Mouse (Mus musculus): ENCODE data around the gene Aldh1a3. TPM values are rescaled to one million over a fixed set of nuclear protein-coding genes. Genes with fewer than 3 reads are reported as not detected.

The Aldh1a3 gene
- total RNA-seq, 2 experiments from 2014 or later: not detected

Other genes with a start within 250 kb of the Aldh1a3 start
- gene Gm10974, start 61.6 kb downstream of the Aldh1a3 start, total RNA-seq (2015; ENCODE audit: low replicate concordance): not detected in 2 replicates
- gene Gm10974, start 61.6 kb downstream of the Aldh1a3 start, total RNA-seq (2017; ENCODE audit: low replicate concordance): not detected in 2 replicates
- gene Lrrk1, start 39.2 kb downstream of the Aldh1a3 start, total RNA-seq (2015; ENCODE audit: low replicate concordance): 1.5 and 3.1 TPM in 2 replicates
- gene Lrrk1, start 39.2 kb downstream of the Aldh1a3 start, total RNA-seq (2017; ENCODE audit: low replicate concordance): 1.4 and 3.2 TPM in 2 replicates